Mouse (Mus musculus): ENCODE data around the gene Mfsd12. TPM values are rescaled to one million over a fixed set of nuclear protein-coding genes. Genes with fewer than 3 reads are reported as not detected.

Gene Mfsd12
- total RNA-seq, 2 experiments from 2014 or later, result 15.9 to 29.7 TPM

DNA sequence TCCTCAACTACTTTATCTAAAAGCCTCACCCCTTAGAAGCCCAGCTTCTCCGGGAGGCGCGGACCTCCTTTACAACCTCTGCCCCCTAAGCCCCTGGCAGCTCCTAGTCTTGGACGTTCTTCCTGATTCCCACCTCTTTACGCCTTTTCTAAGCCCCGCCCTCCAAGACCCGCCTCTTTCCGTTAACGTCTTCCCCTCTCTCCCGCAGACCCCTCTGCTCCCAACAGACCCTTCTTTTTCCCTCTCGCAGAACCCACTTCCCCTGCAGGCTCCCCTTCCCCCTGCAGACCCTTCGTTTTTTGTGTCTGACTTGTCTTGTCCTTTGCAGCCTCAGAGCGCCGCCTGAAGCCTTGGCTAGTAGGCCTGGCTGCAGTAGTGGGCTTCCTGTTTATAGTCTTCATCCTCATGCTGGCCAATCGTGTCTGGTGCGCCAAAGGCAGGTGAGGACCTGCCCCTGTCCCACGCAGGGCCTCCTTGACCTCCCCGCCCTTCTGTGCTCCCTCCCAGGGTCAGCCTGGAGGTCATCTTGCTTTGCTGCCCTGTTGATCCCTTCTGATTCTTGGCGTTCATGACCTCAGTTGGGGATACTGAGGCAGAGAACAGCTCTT is 36.3 kb downstream of the Mfsd12 start:
- ATAC-seq (replicated peaks; ENCODE audit: low FRiP score, poor library complexity, severe bottlenecking), result no peak

DNA sequence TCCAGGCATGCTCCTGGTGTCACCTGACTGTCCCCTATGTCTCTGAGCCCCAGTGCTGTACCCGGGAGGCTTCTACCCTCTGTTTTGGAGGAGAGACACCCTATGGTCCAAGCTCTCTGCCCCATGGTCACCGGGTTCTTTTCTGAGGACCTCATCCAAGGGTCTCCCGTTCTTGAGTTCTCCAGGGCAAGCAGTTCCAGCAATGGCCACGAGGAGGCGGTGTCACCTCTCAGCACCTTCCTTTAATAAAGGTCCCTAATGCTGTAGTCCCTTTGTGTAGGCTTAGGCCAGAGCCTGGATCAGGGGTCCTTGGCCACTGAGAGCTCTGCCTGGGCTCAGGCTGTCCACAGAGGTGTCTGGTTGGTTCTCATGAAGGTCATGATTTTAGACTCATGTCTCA is 37.8 kb downstream of the Mfsd12 start:
- peak; percentile 37; the same call in 1 of the 2 replicates for ATAC-seq (replicated peaks; ENCODE audit: low FRiP score, poor library complexity, severe bottlenecking)

DNA sequence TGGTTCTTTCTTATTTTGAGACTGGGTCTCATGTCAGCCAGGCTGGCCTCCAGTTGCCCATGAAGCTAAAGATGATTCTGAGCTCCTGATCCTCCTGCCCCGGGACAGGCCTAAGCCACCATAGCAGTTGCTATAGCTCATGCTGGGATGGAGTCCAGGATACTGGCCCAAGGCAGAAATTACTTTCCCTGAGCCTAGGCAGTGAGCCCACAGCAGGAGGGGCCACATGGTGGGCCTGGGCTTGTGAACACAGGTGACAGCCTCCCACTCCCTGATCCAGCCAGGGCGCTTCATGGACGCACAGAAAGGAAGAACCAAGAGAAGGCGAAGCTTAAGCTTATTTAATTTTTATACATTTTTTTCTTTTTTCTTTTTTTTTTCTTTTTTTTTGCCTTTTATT is 38.6 kb downstream of the Mfsd12 start:
- no peak for ATAC-seq (replicated peaks; ENCODE audit: low FRiP score, poor library complexity, severe bottlenecking)

DNA sequence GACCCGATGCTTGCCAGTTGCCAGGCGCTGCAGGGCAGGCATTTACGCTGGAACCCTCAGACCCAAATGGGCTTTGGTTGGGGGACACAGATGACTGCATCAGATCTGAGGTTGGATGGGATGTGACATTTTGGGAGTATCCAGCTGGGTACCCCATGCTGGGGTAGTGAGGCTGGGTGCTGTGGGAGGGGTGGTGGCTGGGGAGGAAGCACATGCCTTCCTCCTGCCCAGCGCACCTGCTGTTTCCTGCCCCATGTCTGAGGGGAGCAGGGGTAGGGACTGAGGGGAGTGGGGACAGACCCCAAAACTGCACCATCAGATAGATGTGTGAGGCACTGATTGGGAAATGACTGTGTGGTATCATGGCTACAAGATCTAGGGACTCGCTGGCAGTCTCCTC is 39.5 kb downstream of the Mfsd12 start:
- no peak for ATAC-seq (replicated peaks; ENCODE audit: low FRiP score, poor library complexity, severe bottlenecking)

DNA sequence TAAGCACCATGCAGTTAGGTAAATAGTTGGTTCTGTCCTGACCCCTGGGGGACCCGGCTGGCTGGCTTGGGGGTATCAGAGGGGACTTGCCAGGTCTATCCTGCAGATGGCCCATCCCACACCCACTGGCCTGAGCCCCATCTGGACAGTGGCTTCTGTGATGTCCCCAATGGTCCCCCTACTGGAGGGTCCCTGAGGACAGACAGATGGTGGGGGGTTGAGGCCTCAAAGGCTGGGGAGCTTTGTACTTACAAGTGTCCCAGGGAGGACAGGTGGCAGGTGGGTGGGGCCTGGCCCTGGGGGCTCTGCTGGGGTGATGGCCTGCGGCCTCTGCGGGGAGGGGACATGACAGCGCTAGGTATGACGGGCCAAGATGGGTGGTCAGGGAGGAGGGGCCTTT is 42.0 kb downstream of the Mfsd12 start:
- no peak for ATAC-seq (replicated peaks; ENCODE audit: low FRiP score, poor library complexity, severe bottlenecking)

DNA sequence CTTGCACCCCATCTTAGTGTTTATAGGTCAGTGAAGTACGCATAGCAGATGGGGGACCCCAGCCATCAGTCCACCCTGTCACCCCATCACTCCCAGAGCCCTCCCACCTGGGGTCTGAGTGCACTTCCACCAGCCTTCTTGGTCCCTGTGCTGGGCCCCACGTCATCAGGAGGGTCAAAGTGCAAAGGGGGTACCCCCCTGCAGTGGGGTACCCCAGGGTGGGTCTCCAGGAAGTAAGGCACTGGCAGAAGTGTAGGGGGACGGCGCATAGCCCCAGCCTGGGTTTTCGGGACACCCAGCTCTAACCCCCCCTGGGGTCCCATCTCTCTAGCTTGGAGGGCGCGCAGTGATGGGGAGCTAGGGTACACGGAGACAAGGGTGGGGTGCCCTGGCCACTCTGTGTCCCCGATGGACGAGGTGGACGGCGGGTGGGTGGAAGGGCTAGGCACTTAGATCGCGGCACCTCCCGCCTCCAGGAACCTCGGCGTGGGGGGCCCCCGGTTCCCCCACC is 42.6 kb downstream of the Mfsd12 start:
- no peak for ATAC-seq (replicated peaks; ENCODE audit: low FRiP score, poor library complexity, severe bottlenecking)

DNA sequence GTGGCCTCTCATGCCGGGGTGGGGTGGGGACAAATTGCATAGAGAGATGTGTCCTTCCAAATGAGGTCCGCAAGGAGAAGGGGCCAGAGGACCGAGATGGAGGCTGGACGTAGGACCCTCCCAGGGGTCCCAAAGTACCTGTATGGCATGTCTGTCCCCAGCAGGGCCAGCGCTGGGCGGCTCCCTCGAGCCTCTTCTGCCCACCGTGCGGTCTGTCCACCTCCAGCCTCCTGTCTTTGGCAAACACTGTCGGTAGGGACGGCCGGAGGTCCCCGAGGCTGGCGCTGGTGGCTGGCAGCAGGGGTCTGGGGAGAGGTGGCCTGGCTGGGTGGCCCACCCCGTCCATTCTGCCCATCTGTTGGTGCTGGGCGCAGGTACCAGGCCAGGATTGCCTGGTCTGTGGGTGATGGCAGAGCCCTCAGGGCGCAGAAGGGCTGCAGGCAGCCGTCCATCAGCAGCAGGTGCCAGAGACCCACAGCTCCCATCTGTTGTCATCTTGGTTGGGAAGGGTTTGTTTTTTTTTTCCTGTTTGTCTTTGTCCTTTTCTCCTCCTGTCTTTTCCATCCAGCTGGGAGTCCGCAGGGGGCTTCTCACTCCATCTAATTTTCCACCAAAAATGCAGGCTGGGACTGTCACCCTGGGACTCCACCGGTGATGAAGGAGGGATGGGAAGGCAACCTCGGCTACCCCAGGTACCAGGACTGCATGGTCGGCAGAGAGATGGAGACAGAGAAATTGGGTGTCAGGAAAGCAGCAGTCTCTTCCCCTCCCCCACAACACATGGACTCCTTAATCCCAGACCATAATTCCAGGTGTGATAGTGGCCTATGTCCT is 43.3 kb downstream of the Mfsd12 start:
- ATAC-seq (replicated peaks; ENCODE audit: low FRiP score, poor library complexity, severe bottlenecking), result no peak

DNA sequence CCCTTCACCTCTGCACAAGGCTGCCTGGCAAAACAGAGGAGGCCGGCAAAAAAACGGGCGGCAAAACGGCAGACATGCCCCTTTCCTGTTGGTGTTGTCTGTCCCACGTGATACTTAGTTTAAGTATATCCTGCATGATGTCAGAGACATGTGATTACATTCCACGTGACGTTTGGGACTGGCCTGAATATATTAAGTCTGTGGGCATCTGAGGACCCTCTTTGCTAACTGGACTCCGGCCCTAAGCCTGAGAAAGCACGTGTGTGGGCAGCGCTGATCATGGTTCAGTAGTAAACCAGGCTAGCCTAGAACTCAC is 43.9 kb downstream of the Mfsd12 start:
- ATAC-seq (replicated peaks; ENCODE audit: low FRiP score, poor library complexity, severe bottlenecking), result no peak

DNA sequence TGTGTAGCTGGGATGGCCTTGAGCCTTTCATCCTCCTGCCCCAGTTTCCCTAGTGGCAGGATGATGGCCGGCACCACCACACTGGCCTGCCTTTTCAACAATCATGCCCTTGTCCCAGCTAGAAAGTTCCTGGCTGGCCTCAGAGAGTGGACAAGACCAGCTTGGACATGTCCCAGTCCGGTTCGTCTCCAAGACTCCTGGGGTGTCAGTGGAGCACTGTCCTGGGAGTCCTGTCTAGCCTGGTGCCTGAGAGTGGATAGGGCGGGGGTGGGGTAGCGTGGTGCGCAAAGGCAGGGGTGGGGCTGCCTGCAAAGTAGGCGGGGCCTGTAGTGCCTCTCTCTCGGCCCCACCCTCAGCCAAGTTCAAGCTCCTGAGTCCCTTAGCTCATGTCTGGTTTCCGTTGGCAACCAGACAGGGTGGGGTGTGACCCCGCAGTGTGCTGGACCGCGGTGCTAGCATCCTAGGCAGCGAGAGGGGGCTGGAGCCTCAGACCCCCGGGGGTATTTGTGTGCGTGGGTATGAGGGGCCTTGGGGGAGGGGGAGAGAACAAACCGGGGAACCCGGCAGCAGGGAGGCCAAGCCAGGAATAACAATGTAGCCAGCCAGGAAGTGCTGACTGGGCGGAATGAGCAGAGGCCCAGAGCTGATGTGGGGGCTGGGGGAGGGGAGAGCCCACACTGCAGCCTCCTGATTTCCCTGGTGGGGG is 44.4 kb downstream of the Mfsd12 start:
- ATAC-seq (replicated peaks; ENCODE audit: low FRiP score, poor library complexity, severe bottlenecking), result peak; percentile 79

DNA sequence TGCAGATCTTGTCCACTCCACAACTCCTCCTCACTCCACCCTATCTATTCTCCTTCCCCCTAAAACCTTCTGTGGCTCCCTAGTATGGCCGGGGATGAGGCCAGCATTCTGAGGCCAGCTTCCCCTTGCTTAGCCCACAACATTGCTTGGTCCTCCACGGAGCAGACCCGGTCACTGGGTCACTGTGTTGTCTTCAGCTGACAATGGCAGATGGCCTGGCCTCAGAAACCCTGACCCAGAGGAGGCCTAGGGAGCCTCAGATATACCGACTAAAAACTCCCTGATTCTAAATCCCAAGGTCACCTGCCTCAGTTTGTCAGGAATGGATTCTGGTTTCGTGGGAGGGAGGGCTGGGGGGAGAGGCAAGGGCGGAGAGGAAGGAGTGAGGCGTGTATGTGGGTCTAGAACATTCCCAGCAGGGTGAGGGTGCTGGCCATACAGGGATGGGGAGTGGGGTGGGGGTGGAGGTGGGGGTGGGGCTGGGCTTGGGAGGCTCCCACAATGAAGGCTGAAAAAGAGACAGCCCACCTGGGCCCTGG is 45.0 kb downstream of the Mfsd12 start:
- no peak for ATAC-seq (replicated peaks; ENCODE audit: low FRiP score, poor library complexity, severe bottlenecking)

DNA sequence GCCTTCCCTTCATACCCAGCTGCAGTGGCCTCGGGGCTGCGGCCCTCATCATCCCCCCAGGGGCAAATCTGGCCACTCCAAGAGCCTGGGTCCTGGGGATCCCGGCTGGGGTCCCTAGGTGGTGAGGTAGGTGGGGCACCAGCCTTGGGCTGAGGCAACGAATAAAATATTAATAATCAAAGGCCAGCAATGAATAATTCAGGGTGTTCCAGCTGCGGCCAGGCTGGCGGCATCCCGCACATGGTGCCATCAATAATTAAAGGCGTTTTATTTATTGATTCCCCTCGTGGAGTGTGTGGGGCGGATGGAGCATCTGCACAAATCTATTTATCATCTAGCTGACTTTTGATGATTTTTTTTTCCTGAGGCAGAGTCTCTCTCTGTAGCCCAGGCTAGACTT is 46.2 kb downstream of the Mfsd12 start:
- ATAC-seq (replicated peaks; ENCODE audit: low FRiP score, poor library complexity, severe bottlenecking), result no peak

DNA sequence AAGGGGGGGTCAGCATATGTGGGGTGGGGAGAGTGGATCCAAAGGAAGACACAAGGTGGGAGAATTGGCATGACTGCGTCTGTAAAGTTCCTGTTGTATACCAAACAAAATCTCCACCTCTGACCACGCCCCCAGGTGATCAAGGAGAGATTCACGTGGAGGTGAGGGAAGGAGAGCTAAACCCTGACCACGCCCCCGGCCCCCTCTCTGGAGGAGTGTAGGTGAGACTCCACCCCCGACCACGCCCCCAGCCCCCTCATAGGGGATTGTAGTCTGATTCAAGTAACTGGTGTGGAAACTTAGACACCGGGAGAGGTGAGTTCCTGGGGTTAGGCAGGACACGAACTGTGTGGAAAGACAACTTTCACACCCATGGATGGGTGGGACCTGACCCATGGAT is 46.8 kb downstream of the Mfsd12 start:
- no peak for ATAC-seq (replicated peaks; ENCODE audit: low FRiP score, poor library complexity, severe bottlenecking)

DNA sequence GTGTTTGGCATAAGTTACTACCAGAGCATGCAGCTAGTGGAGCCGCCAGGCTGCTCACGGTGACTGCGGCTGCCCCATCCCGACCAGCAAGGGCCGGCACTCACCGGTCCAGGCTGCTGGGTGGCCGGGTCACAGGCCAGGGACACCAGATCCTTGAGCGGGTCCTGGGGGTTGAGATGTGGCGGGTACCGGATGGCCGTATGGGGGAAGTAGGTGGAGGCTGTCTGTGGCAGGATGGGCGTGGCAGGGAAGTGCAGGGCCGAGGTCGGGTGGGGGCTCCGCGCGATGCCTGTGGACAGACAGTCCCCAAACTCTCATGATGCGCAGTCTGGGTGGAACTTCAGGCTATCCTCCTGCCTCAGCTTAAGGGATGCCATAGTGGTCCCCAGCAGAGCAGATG is 47.4 kb downstream of the Mfsd12 start:
- no peak for ATAC-seq (replicated peaks; ENCODE audit: low FRiP score, poor library complexity, severe bottlenecking)

DNA sequence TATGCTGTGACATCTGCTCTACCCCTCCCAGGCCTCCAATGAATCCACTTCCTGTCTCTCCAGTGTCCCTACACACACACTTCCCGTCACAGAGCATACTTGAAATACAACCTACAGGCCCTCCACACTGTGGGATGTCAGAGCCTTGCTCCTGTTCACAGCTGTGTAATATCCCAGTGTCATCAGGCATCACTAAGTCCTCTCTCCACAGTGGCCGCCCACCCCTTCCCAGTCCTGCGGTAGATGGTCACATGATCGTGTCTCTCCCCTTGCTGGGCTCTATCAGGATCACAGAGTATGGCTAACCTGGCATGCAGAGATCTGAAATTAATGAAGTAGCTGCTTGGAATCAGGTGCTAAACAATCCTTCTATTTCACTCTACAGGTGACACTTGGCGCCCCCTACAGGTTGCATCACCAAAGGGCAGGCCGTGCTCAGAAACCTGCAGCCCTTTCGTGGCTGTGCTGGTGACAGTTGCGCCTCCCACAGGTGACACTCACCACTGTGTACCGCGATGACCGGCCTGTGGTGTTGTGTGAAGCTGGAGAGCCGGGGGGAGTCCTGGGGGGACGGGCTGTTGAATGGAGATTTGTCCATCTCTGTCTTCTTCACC is 48.4 kb downstream of the Mfsd12 start:
- ATAC-seq (replicated peaks; ENCODE audit: low FRiP score, poor library complexity, severe bottlenecking), result peak; percentile 40; the same call in 1 of the 2 replicates

DNA sequence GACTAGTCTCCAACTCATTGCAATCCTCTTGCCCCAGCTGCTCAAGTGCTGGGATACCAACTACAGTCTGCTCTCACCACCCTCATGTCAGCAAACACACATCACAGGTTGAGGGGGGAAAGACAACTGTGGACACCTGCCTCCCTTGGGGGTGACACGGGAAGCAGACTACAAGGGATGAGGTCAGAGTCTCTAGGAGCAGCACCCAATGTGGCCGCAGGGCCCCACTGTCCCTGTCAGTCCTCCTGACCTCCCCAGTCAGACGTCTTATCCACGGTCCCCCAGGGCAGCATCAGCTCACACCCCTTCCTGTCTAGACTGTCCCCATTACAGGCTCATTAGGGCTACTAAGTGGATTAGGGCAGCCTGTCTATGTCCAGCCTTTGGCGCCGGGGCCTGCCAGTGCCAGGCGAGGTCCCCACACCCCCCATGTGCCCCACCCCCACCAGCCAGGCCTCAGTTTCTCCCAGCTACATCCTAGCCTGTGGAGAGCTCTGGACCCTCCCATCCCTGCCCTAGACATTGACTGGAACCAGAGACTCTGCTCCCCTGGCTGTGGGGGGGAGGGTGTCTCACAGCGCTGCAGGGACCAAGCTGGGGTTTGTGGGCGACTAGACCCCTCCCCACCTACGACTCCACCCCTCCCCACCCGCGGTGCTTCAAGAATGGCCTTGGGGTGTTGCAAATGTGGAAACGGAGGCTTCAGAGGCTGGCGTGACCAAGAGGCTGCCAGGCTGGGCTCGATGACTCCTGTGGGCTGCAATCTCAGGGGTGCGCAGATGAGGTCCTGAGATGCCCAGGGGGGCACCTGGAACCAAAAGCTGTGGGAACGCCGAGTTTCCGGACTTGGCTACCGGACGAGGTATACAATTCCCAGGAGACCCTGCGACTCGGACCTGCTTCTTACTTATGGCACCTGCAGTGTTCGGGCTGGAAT is 49.5 kb downstream of the Mfsd12 start:
- ATAC-seq (replicated peaks; ENCODE audit: low FRiP score, poor library complexity, severe bottlenecking), result no peak

DNA sequence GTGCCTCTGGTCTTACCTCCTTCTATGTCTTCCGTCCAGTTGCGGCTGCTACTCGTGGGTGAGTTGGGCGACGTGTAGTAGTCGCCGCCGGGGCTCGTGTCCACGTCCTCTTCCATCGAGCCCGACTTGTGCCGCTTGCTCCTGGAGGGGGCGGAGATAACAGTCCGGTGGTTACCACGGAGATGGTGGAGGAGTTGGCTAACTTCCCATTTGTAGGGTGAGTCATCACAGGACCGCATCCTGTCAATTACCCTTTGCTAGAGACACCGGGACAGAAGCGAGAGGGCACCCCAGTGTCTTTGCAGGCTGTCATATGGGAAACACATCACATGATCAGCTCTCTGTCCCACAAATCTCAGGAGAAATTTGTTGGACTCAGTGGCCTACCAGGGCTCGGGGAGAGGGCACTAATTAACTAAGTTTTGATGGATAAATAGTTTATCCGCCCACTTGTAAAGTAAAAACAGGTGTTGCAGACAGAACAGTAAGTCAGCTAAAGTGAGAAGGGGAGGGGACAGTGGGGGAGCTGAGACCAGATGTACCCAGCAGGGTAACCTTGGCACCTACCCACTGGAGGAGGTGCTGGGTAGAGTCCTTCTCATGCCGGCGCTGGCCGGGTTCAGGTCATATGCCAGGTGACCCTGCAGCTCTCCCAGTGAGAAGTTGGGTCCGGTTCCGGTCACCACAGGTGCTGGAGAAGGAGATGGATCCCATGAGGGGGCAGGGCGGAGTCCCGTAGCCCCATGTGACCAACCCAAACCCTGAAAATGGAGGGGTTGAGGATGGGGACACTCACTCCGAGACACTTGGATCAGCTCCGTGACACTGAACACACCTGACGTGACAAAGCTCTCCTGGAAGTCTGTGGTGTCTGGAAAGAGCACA is 50.5 kb downstream of the Mfsd12 start:
- ATAC-seq (replicated peaks; ENCODE audit: low FRiP score, poor library complexity, severe bottlenecking), result peak; percentile 57

DNA sequence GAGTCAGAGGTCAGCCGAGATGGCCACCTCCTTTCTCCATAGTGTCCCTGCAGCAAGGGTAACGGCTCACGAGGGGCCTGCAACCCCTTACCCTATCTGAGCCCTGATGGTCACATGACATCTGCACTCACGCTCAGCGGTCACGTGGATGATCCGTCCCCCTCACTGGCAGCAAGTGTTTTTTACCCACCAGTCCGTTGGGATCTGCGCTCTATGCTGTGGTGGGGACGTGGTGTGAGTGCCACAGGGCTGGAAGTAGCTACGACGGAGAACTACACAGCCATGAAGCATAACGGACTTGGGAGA is 51.1 kb downstream of the Mfsd12 start:
- ATAC-seq (replicated peaks; ENCODE audit: low FRiP score, poor library complexity, severe bottlenecking), result no peak

DNA sequence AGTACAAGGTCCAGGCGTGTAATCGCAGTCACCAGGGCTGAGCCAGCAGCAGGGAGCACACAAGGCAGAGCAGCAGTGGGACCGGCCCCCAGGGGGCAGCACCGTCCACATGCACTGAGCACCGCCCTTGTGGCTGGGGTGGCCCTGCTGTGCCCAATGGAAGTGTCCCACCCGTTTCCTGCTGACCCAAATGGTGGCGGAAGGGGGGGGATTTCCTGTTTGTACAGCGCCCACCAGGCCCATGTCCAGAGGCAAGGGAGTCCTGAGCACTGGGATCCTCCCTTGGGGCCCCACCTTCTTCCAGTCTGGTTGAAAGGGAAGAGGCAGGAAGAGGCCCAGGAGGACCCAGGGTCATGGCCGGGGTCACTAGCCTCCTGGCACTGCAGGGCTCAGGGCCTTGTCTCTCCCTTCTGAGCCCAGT is 51.6 kb downstream of the Mfsd12 start:
- peak; percentile 73 for ATAC-seq (replicated peaks; ENCODE audit: low FRiP score, poor library complexity, severe bottlenecking)

Data from erythroid progenitor cell, adult 5-6 weeks (primary cell).